Mouse (Mus musculus) bone marrow, adult 2 months (tissue): ENCODE results near the gene Large1.

Experiments
- CTCF ChIP-seq: fragments of 200-500 bp; IDR thresholded peaks from 2 replicates; pipeline ENCODE4 v1.5.1; 2011; ENCODE audit warnings: low read length, control low read depth; ENCODE audit not compliant: control insufficient read depth, insufficient read depth
- POLR2A ChIP-seq: fragments of 200-500 bp; IDR thresholded peaks from 2 replicates; pipeline ENCODE4 v1.6.1; 2011; ENCODE audit warnings: low read depth, mild to moderate bottlenecking, control low read depth, low read length, borderline replicate concordance; ENCODE audit not compliant: control insufficient read depth

DNA sequence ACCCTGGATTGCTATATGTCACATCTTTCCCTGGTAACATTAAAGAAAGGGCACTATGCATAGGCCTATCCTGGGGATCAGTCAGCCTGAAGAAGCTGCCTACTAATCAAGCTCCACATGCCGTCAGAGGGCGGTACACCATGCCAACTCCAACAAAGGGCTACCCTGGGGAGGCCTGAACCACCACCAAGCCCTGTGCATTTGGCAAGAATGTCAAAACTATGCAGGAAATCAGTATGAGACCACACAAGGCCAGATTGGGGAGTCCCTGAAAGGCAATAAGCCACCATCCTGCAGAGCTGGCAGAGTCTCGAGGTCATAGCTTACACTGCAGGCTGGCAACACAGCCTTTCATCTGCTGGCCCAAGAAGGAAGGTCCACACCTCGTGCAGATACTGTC is 28.7 kb downstream of the Large1 start:
- no peak for TF ChIP-seq CTCF
- no peak for TF ChIP-seq POLR2A
